Mouse (Mus musculus) lung, embryonic 14.5 days (tissue): Measurements from ENCODE around the gene Il6ra. TPM values are rescaled to one million over a fixed set of nuclear protein-coding genes. Genes with fewer than 3 reads are reported as not detected.
"Not testable (repeated sequence)": the region's sequence is repeated elsewhere in the genome, so short reads cannot be mapped to it uniquely, and the experiment has no call there.

Source experiments
- ATAC-seq: fragments of 200-750 bp; cut with Nextera tagmentation; 2 replicates; pipeline ENCODE4 v1.8.0; 2017; ENCODE audit warnings: mild to moderate bottlenecking, moderate TSS enrichment, moderate library complexity; ENCODE audit not compliant: insufficient read depth
- DNase-seq: peaks from one replicate; pipeline ENCODE4 v3.0.0-alpha.2; 2015
- H3K27ac ChIP-seq: fragments of 300-500 bp; sonication (generic); 2 replicates; pipeline ENCODE4 v1.5.1; 2014; ENCODE audit warnings: low read depth, mild to moderate bottlenecking, moderate library complexity
- H3K27me3 ChIP-seq: fragments of 300-500 bp; sonication (generic); 2 replicates; pipeline ENCODE4 v1.6.1; 2014; ENCODE audit warnings: low read length, control low read depth; ENCODE audit not compliant: insufficient read depth
- H3K36me3 ChIP-seq: fragments of 300-500 bp; sonication (generic); 2 replicates; pipeline ENCODE4 v1.6.1; 2014; ENCODE audit warnings: control low read depth; ENCODE audit not compliant: insufficient read depth
- H3K4me1 ChIP-seq: fragments of 300-500 bp; sonication (generic); 2 replicates; pipeline ENCODE4 v1.6.1; 2014; ENCODE audit warnings: antibody characterized with exemption, control low read depth; ENCODE audit not compliant: insufficient read depth
- H3K4me2 ChIP-seq: fragments of 300-500 bp; sonication (generic); 2 replicates; pipeline ENCODE4 v1.6.1; 2014; ENCODE audit warnings: mild to moderate bottlenecking
- H3K4me3 ChIP-seq: fragments of 300-500 bp; sonication (generic); 2 replicates; pipeline ENCODE4 v1.5.1; 2014; ENCODE audit warnings: low read depth, low read length
- H3K9ac ChIP-seq: fragments of 300-500 bp; sonication (generic); 2 replicates; pipeline ENCODE4 v1.6.1; 2014
- H3K9me3 ChIP-seq: fragments of 300-500 bp; sonication (generic); 2 replicates; pipeline ENCODE4 v1.6.1; 2016; ENCODE audit warnings: low read depth, low read length, control low read depth
- CTCF ChIP-seq: IDR thresholded peaks from 2 replicates; pipeline ENCODE4 v1.5.1; 2016; ENCODE audit warnings: antibody characterized with exemption, low read depth
- WGBS: fragments of 180-500 bp; shearing (Covaris S2); extraction: QIAGEN DNeasy Blood & Tissue Kit; methylation state at CpG from one replicate; pipeline ENCODE4 v1.1.7; 2014; 5-methylcytosine and 5-hydroxymethylcytosine counted together
- polyA plus RNA-seq: library from polyadenylated mRNA; unstranded; fragments of >200 nt; fragmentation: Nextera tagmentation; extraction: Ambion mirVana; gene quantifications from 2 replicates; pipeline ENCODE4 v1.2.1, GENCODE M21; 2014

Gene Il6ra
- polyA plus RNA-seq, 1 experiment from 2014 or later = 1.4 TPM

- 71% methylated on average over 9 of the region's 9 CpGs for WGBS
- H3K4me3 ChIP-seq = no peak overlapping the region
- no peak overlapping the region for H3K9ac ChIP-seq
- no peaks in the 10 kb centered on the region for H3K9me3 ChIP-seq
- H3K27ac ChIP-seq = no peak overlapping the region
- no peak for TF ChIP-seq CTCF
- ATAC-seq = no peak
- peak; percentile 37 for DNase-seq
- H3K4me1 ChIP-seq = peaks cover 4% of the 10 kb centered on the region; the same call in 1 of the 2 replicates
- no peaks in the 10 kb centered on the region for H3K27me3 ChIP-seq
- H3K36me3 ChIP-seq = no peaks in the 10 kb centered on the region
- no peak overlapping the region for H3K4me2 ChIP-seq
Observed at GRCm38 (mm10) chr3:89863716-89864509, 49.1 kb downstream of the Il6ra start.

DNA sequence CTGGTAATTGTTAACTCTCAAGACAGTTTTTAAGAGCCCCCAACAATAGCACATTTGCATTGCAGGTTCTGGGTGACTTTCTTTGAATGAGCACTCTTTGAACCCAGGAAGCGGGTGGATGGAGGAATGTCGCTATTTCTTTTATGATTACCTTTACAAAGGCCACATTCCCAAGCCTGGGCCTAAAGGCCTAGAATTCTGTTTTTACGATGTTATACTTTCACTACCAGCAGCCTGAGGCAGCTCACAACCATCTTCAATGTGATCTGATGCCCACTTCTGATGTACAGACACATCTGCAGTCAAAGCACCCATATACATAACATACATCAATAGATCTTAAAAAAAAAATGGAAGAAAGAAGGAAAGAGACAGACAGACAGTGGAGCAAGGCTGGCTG, 49.7 kb downstream of the Il6ra start:
- not testable (repeated sequence) for H3K4me3 ChIP-seq
- 89% methylated on average over 3 of the region's 3 CpGs for WGBS

GRCm38 (mm10) chr3:89862182-89862761, 50.7 kb downstream of the Il6ra start:
- no peak overlapping the region for H3K4me2 ChIP-seq
- H3K9ac ChIP-seq = no peak overlapping the region
- 69% methylated on average over 8 of the region's 8 CpGs for WGBS
- ATAC-seq = no peak
- no peaks in the 10 kb centered on the region for H3K27me3 ChIP-seq
- no peak overlapping the region for H3K4me3 ChIP-seq
- no peaks in the 10 kb centered on the region for H3K36me3 ChIP-seq
- no peaks in the 10 kb centered on the region for H3K4me1 ChIP-seq
- H3K27ac ChIP-seq = no peak overlapping the region
- TF ChIP-seq CTCF = no peak
- H3K9me3 ChIP-seq = no peaks in the 10 kb centered on the region
- DNase-seq = no peak

More for the DNA sequence above, 49.7 kb downstream of the Il6ra start:
- not testable (repeated sequence) for H3K36me3 ChIP-seq, H3K4me1 ChIP-seq, H3K27me3 ChIP-seq, H3K9me3 ChIP-seq, H3K9ac ChIP-seq, H3K27ac ChIP-seq, H3K4me2 ChIP-seq, ATAC-seq, DNase-seq

GRCm38 (mm10) chr3:89861070-89861469, 51.9 kb downstream of the Il6ra start:
- Histone ChIP-seq H3K27ac (no peak overlapping the region), H3K36me3 (no peaks in the 10 kb centered on the region), H3K4me2 (no peak overlapping the region), H3K27me3 (no peaks in the 10 kb centered on the region; the same call in 1 of the 2 replicates), H3K9ac (no peak overlapping the region), H3K4me1 (no peaks in the 10 kb centered on the region), H3K4me3 (no peak overlapping the region), H3K9me3 (no peaks in the 10 kb centered on the region)
- no peak for TF ChIP-seq CTCF
- DNase-seq (peak; percentile 35), ATAC-seq (peak; percentile 41; the same call in 1 of the 2 replicates)
- WGBS = 27% methylated on average over 4 of the region's 4 CpGs

GRCm38 (mm10) chr3:89860343-89860742, 52.7 kb downstream of the Il6ra start:
- H3K4me1 ChIP-seq = no peaks in the 10 kb centered on the region
- DNase-seq (no peak), ATAC-seq (no peak)
- no peak overlapping the region for H3K4me3 ChIP-seq
- no peak for TF ChIP-seq CTCF
- H3K36me3 ChIP-seq = no peaks in the 10 kb centered on the region
- no peaks in the 10 kb centered on the region for H3K9me3 ChIP-seq
- 67% methylated on average over 3 of the region's 3 CpGs for WGBS
- H3K9ac ChIP-seq = no peak overlapping the region
- no peaks in the 10 kb centered on the region; the same call in 1 of the 2 replicates for H3K27me3 ChIP-seq
- no peak overlapping the region for H3K4me2 ChIP-seq
- no peak overlapping the region for H3K27ac ChIP-seq

DNA sequence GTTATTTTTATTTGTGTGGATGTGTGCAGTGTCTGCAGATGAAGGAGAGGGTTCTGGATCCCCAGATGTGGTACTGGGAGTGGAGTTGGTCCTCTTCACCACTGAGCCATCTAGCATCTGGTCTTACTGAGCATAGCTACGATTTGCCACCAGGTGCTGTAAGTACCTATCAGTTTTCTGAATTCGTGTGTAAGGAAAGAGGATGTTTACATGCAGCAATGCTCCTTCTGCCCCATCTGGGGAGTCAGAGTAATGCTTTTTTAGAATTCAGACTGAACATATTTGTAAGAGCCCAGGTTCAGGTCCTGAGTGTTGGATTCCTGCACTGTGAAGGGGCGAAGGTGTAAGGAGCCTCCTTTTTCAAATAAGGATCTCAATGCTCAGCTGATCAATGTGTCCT, 53.1 kb downstream of the Il6ra start:
- H3K4me1 ChIP-seq = no peaks in the 10 kb centered on the region
- no peaks in the 10 kb centered on the region; the same call in 1 of the 2 replicates for H3K27me3 ChIP-seq
- 53% methylated on average over 3 of the region's 3 CpGs for WGBS
- H3K36me3 ChIP-seq = no peaks in the 10 kb centered on the region
- H3K27ac ChIP-seq = no peak overlapping the region
- no peaks in the 10 kb centered on the region for H3K9me3 ChIP-seq
- H3K9ac ChIP-seq = no peak overlapping the region
- no peak overlapping the region for H3K4me3 ChIP-seq
- TF ChIP-seq CTCF = no peak
- no peak for DNase-seq
- ATAC-seq = no peak
- H3K4me2 ChIP-seq = no peak overlapping the region

- TF ChIP-seq CTCF = no peak
- WGBS = 69% methylated on average over 8 of the region's 8 CpGs
- no peak overlapping the region for H3K4me3 ChIP-seq
- H3K4me2 ChIP-seq = no peak overlapping the region
- H3K9ac ChIP-seq = no peak overlapping the region
- DNase-seq = no peak
- H3K36me3 ChIP-seq = no peaks in the 10 kb centered on the region
- H3K27me3 ChIP-seq = no peaks in the 10 kb centered on the region; the same call in 1 of the 2 replicates
- no peaks in the 10 kb centered on the region for H3K4me1 ChIP-seq
- H3K27ac ChIP-seq = no peak overlapping the region
- H3K9me3 ChIP-seq = no peaks in the 10 kb centered on the region
- ATAC-seq = no peak
Observed at GRCm38 (mm10) chr3:89858888-89859287, 54.1 kb downstream of the Il6ra start.
